Mouse (Mus musculus) liver, embryonic 14.5 days (tissue): ENCODE measurements at regions not wholly inside any gene's neighbourhood (a gene's known extent, or its start where the extent isn't known, plus 50 kb on each side); places are given as distances from the start of the nearest gene placed in this dataset.

ENCODE experiments used
- ATAC-seq: fragments of 200-750 bp; cut with Nextera tagmentation; 2 replicates; pipeline ENCODE4 v1.8.0; 2017; ENCODE audit warnings: moderate number of reproducible peaks, mild to moderate bottlenecking, moderate library complexity; ENCODE audit not compliant: insufficient read depth
- DNase-seq, 3 experiments: peaks; one replicate each; pipeline ENCODE4 v3.0.0-alpha.2; 2012 to 2013; ENCODE audit warnings: low read depth in 3 of 3, low spot score in 3 of 3
- H3K27ac ChIP-seq: fragments of 300-500 bp; sonication (generic); 2 replicates; pipeline ENCODE4 v1.5.1; 2014; ENCODE audit warnings: moderate library complexity, mild to moderate bottlenecking, control low read depth, inconsistent platforms
- H3K27me3 ChIP-seq: fragments of 300-500 bp; sonication (generic); 2 replicates; pipeline ENCODE4 v1.6.1; 2014; ENCODE audit warnings: mild to moderate bottlenecking, low read length, moderate library complexity; ENCODE audit not compliant: control insufficient read depth, insufficient read depth
- H3K36me3 ChIP-seq: fragments of 300-500 bp; sonication (generic); replicated peaks from 2 replicates; pipeline ENCODE4 v1.6.1; 2014; ENCODE audit warnings: low read depth; ENCODE audit not compliant: control insufficient read depth, insufficient read depth
- H3K4me1 ChIP-seq, 2 experiments: fragments of 200-500 bp in 1 of 2; fragments of 300-500 bp in 1 of 2; sonication (generic) in 1 of 2; replicated peaks; 2 replicates each; pipeline ENCODE4 v1.6.1; 2012 to 2014; ENCODE audit warnings: antibody characterized with exemption in 1 of 2, inconsistent platforms in 1 of 2, low read length in 1 of 2; ENCODE audit not compliant: control insufficient read depth in 2 of 2, insufficient read depth in 2 of 2
- H3K4me2 ChIP-seq: fragments of 300-500 bp; sonication (generic); 2 replicates; pipeline ENCODE4 v1.6.1; 2014; ENCODE audit warnings: low read depth, mild to moderate bottlenecking, control low read depth, moderate library complexity
- H3K4me3 ChIP-seq, 2 experiments: fragments of 200-500 bp in 1 of 2; fragments of 300-500 bp in 1 of 2; sonication (generic) in 1 of 2; 2 replicates each; pipeline ENCODE4 v1.5.1; 2012 to 2014; ENCODE audit warnings: low read depth in 2 of 2, low read length in 2 of 2, mild to moderate bottlenecking in 2 of 2, control low read depth in 1 of 2, inconsistent platforms in 1 of 2, moderate library complexity in 1 of 2; ENCODE audit not compliant: insufficient read depth in 1 of 2
- H3K9ac ChIP-seq: fragments of 300-500 bp; sonication (generic); replicated peaks from 2 replicates; pipeline ENCODE4 v1.6.1; 2014; ENCODE audit warnings: mild to moderate bottlenecking, control low read depth, moderate library complexity
- H3K9me3 ChIP-seq: fragments of 300-500 bp; sonication (generic); 2 replicates; pipeline ENCODE4 v1.6.1; 2016; ENCODE audit warnings: low read length, mixed read lengths; ENCODE audit not compliant: control insufficient read depth
- CTCF ChIP-seq: IDR thresholded peaks from 2 replicates; pipeline ENCODE4 v1.5.1; 2016; ENCODE audit warnings: antibody characterized with exemption, low read depth, control low read depth
- EP300 ChIP-seq: IDR thresholded peaks from 2 replicates; pipeline ENCODE4 v1.6.1; 2016; ENCODE audit warnings: antibody characterized with exemption, low read depth
- WGBS: fragments of 180-500 bp; shearing (Covaris S2); extraction: QIAGEN DNeasy Blood & Tissue Kit; methylation state at CpG from one replicate; pipeline ENCODE4 v1.1.7; 2014; ENCODE audit not compliant: insufficient replicate concordance; 5-methylcytosine and 5-hydroxymethylcytosine counted together

GRCm38 (mm10) chr14:9467690-9468458, 801.8 kb upstream of the 4930452B06Rik start:
- H3K9ac ChIP-seq = no peak overlapping the region
- H3K27me3 ChIP-seq = no peaks in the 10 kb centered on the region
- WGBS = 27% methylated on average over 7 of the region's 7 CpGs
- H3K27ac ChIP-seq = no peak overlapping the region
- H3K9me3 ChIP-seq = no peaks in the 10 kb centered on the region
- no peak overlapping the region for H3K4me2 ChIP-seq
- no peak for ATAC-seq
- no peak overlapping the region for H3K4me3 ChIP-seq
- no peak for DNase-seq
- no peaks in the 10 kb centered on the region for H3K36me3 ChIP-seq
- TF ChIP-seq CTCF (no peak), EP300 (no peak)
- H3K4me1 ChIP-seq = peaks cover 0 to 8% of the 10 kb centered on the region in 2 experiments; a peak in 2 of 4 replicates

GRCm38 (mm10) chr14:9460006-9460405, 794.0 kb upstream of the 4930452B06Rik start:
- 70% methylated on average over 3 of the region's 3 CpGs for WGBS
- Histone ChIP-seq H3K36me3 (no peaks in the 10 kb centered on the region), H3K9ac (no peak overlapping the region), H3K27me3 (no peaks in the 10 kb centered on the region), H3K4me1 (no peaks in the 10 kb centered on the region), H3K4me2 (no peak overlapping the region), H3K27ac (no peak overlapping the region), H3K4me3 (no peak overlapping the region), H3K9me3 (no peaks in the 10 kb centered on the region)
- DNase-seq (no peak), ATAC-seq (no peak)
- TF ChIP-seq EP300 (no peak), CTCF (no peak)

GRCm38 (mm10) chr14:9458856-9459255, 792.8 kb upstream of the 4930452B06Rik start:
- DNase-seq = no peak
- no peak overlapping the region for H3K9ac ChIP-seq
- H3K4me3 ChIP-seq = no peak overlapping the region
- no peak for ATAC-seq
- TF ChIP-seq EP300 (no peak), CTCF (no peak)
- no peaks in the 10 kb centered on the region for H3K9me3 ChIP-seq
- no peaks in the 10 kb centered on the region for H3K27me3 ChIP-seq
- H3K36me3 ChIP-seq = no peaks in the 10 kb centered on the region
- H3K27ac ChIP-seq = no peak overlapping the region
- no peak overlapping the region for H3K4me2 ChIP-seq
- 51% methylated on average over 2 of the region's 2 CpGs for WGBS
- no peaks in the 10 kb centered on the region for H3K4me1 ChIP-seq

- DNase-seq (no peak), ATAC-seq (no peak)
- no peaks in the 10 kb centered on the region for H3K4me1 ChIP-seq
- H3K27ac ChIP-seq = no peak overlapping the region
- H3K9me3 ChIP-seq = no peaks in the 10 kb centered on the region
- no peak overlapping the region for H3K4me3 ChIP-seq
- H3K27me3 ChIP-seq = no peaks in the 10 kb centered on the region
- no peak overlapping the region for H3K4me2 ChIP-seq
- no peak for TF ChIP-seq EP300
- no peak for TF ChIP-seq CTCF
- H3K36me3 ChIP-seq = no peaks in the 10 kb centered on the region
- H3K9ac ChIP-seq = no peak overlapping the region
These were observed 791.9 kb upstream of the 4930452B06Rik start for GRCm38 (mm10) chr14:9457801-9458495.

GRCm38 (mm10) chr14:9455986-9456385, 789.9 kb upstream of the 4930452B06Rik start:
- Histone ChIP-seq H3K4me2 (no peak overlapping the region), H3K36me3 (no peaks in the 10 kb centered on the region), H3K4me1 (no peaks in the 10 kb centered on the region), H3K27ac (no peak overlapping the region), H3K27me3 (no peaks in the 10 kb centered on the region), H3K9me3 (no peaks in the 10 kb centered on the region), H3K4me3 (no peak overlapping the region), H3K9ac (no peak overlapping the region)
- ATAC-seq (no peak), DNase-seq (no peak)
- TF ChIP-seq EP300 (no peak), CTCF (no peak)
- WGBS = 62% methylated on average over 5 of the region's 5 CpGs
